Mouse (Mus musculus) embryonic fibroblast, embryonic 13.5 days (primary cell): ENCODE measurements around the gene Jmjd1c.

Experiments used
- CTCF ChIP-seq: IDR thresholded peaks from 2 replicates; pipeline ENCODE4 v1.5.1; 2011; ENCODE audit warnings: mild to moderate bottlenecking, control low read depth, low read length, moderate library complexity, borderline replicate concordance; ENCODE audit not compliant: insufficient read depth
- POLR2A ChIP-seq: IDR thresholded peaks from 2 replicates; pipeline ENCODE4 v1.6.1; 2011; ENCODE audit warnings: low read depth, mild to moderate bottlenecking, control low read depth, low read length, moderate library complexity

- TF ChIP-seq POLR2A: no peak
- no peak for TF ChIP-seq CTCF
These were observed 185.9 kb downstream of the Jmjd1c start for GRCm38 (mm10) chr10:67281852-67282251.
